Mouse (Mus musculus): ENCODE measurements around the gene Olfr152. TPM values are rescaled to one million over a fixed set of nuclear protein-coding genes. Genes with fewer than 3 reads are reported as not detected.

Olfr152 gene
- polyA plus RNA-seq (2017; shearing (Covaris generic)) = not detected

DNA sequence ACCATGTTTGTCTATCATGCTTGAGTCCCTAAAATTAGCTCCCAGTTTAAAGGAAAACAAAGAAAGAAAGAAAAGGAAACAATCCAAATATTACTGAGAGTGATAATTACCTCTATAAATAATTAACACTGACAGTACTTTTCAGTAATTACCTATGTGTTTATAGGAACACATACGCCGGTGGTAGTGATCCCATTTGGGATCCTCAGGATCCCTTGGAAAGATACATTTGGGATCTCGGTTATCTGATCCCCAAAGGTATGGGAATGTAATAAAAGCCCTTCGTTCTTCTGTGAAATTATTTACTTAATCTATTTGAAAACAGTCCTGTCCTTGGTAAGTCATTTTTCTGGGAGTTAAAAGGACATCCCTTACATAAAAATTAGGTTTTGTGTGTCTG, at the start of gene Olfr152:
Olfr152 (plus strand) TSS at position 301 of the 400 bp plus-strand sequence.

GRCm38 (mm10) chr2:87739878-87740277, 39.4 kb upstream of the Olfr152 start, which contains the start of gene Olfr1138:
Gene Olfr1138, minus strand, starts transcription at chr2:87739978.

DNA sequence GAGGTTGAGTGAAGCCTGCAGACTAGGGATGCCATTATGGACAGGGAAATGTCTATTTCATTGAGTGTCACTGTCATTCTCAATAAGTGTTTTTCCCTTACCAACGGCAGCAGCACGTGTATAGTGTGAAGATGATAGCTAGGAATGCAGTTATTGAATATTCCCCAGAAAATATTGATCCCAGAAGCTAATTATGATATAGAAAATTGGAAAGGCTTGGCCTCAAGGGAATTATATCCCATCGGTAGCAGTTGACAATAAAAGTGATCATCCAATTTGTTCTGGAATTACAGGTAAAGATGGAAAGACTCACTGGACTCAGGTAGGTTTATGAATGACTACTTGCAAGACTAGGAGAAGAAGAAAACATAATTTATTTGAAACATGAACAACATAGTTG, 35.8 kb upstream of the Olfr152 start, which contains the start of gene Olfr1140:
Olfr1140 (plus strand) TSS at position 301 of the 400 bp plus-strand sequence.

GRCm38 (mm10) chr2:87753891-87754290, 25.4 kb upstream of the Olfr152 start, which contains the start of gene Olfr1141:
Gene Olfr1141, minus strand, starts transcription at chr2:87753991.

DNA sequence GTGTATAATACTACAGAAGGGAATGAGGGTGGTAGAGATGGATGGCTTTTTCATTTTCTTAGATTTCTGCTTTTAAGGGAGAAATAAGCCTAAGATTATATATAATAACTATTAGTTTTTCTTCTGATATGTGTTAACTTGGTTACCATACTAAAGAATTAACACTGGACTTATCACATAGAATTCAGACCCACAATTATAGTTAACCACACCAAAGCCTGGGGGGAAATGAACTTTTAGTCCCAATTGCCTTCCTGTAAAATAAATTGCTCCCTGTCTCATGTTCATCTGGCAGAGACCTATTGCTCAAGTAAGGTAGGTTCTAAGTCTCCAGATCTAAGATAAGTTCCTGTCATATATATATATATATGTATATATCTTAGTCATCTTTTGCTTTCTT, 21.0 kb downstream of the Olfr152 start, which contains the start of gene Olfr1143:
Olfr1143 (plus strand) TSS at position 301 of the 400 bp plus-strand sequence.

DNA sequence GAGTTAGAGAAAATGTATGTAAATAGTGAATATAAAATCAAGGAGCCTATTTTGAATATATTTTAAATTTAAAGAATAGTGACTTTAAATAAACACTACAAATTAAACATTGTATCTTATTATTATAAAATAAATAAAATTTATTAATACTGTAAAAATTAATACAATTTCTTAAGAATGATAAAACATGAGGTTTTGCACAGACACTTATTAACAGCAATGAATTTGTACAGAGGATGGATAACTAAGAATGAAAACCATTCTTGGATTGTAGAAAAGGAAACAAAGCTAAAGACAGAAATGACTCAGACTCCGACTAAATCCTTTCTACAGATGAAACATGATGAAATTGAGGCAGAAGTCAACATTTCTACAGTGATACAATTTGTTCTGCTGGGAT, 30.2 kb downstream of the Olfr152 start, which contains the start of gene Olfr1145:
Olfr1145 (plus strand) TSS at position 301 of the 400 bp plus-strand sequence.

GRCm38 (mm10) chr2:87830233-87830632, 51.0 kb downstream of the Olfr152 start, which contains the start of gene Olfr1148:
Gene Olfr1148, plus strand, starts transcription at chr2:87830533.

Other genes with a start within 250 kb of the Olfr152 start
- gene Olfr153, start 247.7 kb upstream of the Olfr152 start, polyA plus RNA-seq (2017; shearing (Covaris generic)) = not detected
- gene Olfr1128, start 233.9 kb upstream of the Olfr152 start, polyA plus RNA-seq (2017; shearing (Covaris generic)) = not detected
- not detected for gene Olfr1129, start 205.6 kb upstream of the Olfr152 start, polyA plus RNA-seq (2017; shearing (Covaris generic))
- gene Olfr1130, start 173.3 kb upstream of the Olfr152 start, polyA plus RNA-seq (2017; shearing (Covaris generic)) = not detected
- gene Olfr1131, start 152.4 kb upstream of the Olfr152 start, polyA plus RNA-seq (2017; shearing (Covaris generic)) = not detected
- not detected for gene Olfr1132, start 141.9 kb upstream of the Olfr152 start, polyA plus RNA-seq (2017; shearing (Covaris generic))
- gene Olfr1133, start 132.1 kb upstream of the Olfr152 start, polyA plus RNA-seq (2017; shearing (Covaris generic)) = not detected
- not detected for gene Olfr1134, start 121.0 kb upstream of the Olfr152 start, polyA plus RNA-seq (2017; shearing (Covaris generic))
- gene Olfr1135, start 105.8 kb upstream of the Olfr152 start, polyA plus RNA-seq (2017; shearing (Covaris generic)) = not detected
- not detected for gene Olfr1136, start 85.5 kb upstream of the Olfr152 start, polyA plus RNA-seq (2017; shearing (Covaris generic))
- not detected for gene Olfr1137, start 66.3 kb upstream of the Olfr152 start, polyA plus RNA-seq (2017; shearing (Covaris generic))
- gene Olfr1138, start 39.5 kb upstream of the Olfr152 start, polyA plus RNA-seq (2017; shearing (Covaris generic)) = not detected
- gene Olfr1140, start 35.7 kb upstream of the Olfr152 start, polyA plus RNA-seq (2017; shearing (Covaris generic)) = not detected
- not detected for gene Olfr1141, start 25.5 kb upstream of the Olfr152 start, polyA plus RNA-seq (2017; shearing (Covaris generic))
- not detected for gene Olfr1143, start 21.1 kb downstream of the Olfr152 start, polyA plus RNA-seq (2017; shearing (Covaris generic))
- gene Olfr1145, start 30.3 kb downstream of the Olfr152 start, polyA plus RNA-seq (2017; shearing (Covaris generic)) = not detected
- not detected for gene Olfr1148, start 51.0 kb downstream of the Olfr152 start, polyA plus RNA-seq (2017; shearing (Covaris generic))
- gene Olfr1150-ps1, start 64.5 kb downstream of the Olfr152 start, polyA plus RNA-seq (2017; shearing (Covaris generic)) = not detected
- not detected for gene Olfr1151, start 76.4 kb downstream of the Olfr152 start, polyA plus RNA-seq (2017; shearing (Covaris generic))
- gene Olfr1152, start 87.0 kb downstream of the Olfr152 start, polyA plus RNA-seq (2017; shearing (Covaris generic)) = 0.07 TPM
- not detected for gene Olfr1153, start 115.5 kb downstream of the Olfr152 start, polyA plus RNA-seq (2017; shearing (Covaris generic))
- not detected for gene Olfr1154, start 125.7 kb downstream of the Olfr152 start, polyA plus RNA-seq (2017; shearing (Covaris generic))
- not detected for gene Olfr1155, start 165.7 kb downstream of the Olfr152 start, polyA plus RNA-seq (2017; shearing (Covaris generic))
- gene Olfr1156, start 173.6 kb downstream of the Olfr152 start, polyA plus RNA-seq (2017; shearing (Covaris generic)) = 0.30 TPM
- not detected for gene Olfr1157, start 188.8 kb downstream of the Olfr152 start, polyA plus RNA-seq (2017; shearing (Covaris generic))
- not detected for gene Olfr74, start 195.2 kb downstream of the Olfr152 start, polyA plus RNA-seq (2017; shearing (Covaris generic))
- gene Olfr1158, start 210.6 kb downstream of the Olfr152 start, polyA plus RNA-seq (2017; shearing (Covaris generic)) = not detected
- gene Olfr1160, start 228.8 kb downstream of the Olfr152 start, polyA plus RNA-seq (2017; shearing (Covaris generic)) = 0.06 TPM
- not detected for gene Olfr1161, start 243.3 kb downstream of the Olfr152 start, polyA plus RNA-seq (2017; shearing (Covaris generic))